Mouse (Mus musculus) kidney, postnatal 36 days (tissue): ENCODE data around the gene Ptn.

Experiments used
- DNase-seq, 2 experiments: peaks; one replicate each; pipeline ENCODE4 v3.0.0; 2021 to 2022; ENCODE audit warnings: mixed read lengths in 2 of 2

Gene Ptn

GRCm38 (mm10) chr6:36752887-36753286, 57.1 kb downstream of the Ptn start:
- DNase-seq = no peak

GRCm38 (mm10) chr6:36739811-36740210, 70.2 kb downstream of the Ptn start:
- no peak for DNase-seq

GRCm38 (mm10) chr6:36736763-36737162, 73.3 kb downstream of the Ptn start:
- no peak for DNase-seq

GRCm38 (mm10) chr6:36735622-36736021, 74.4 kb downstream of the Ptn start:
- DNase-seq = peak; percentile 14 to 33

- peak in 1 of 2 experiments; percentile 22 for DNase-seq
These were observed 80.2 kb downstream of the Ptn start for GRCm38 (mm10) chr6:36729811-36730210.

- DNase-seq = peak in 1 of 2 experiments; percentile 80
These were observed 81.9 kb downstream of the Ptn start for GRCm38 (mm10) chr6:36728079-36728478.

GRCm38 (mm10) chr6:36725509-36726160, 84.4 kb downstream of the Ptn start:
- peak in 1 of 2 experiments; percentile 29 for DNase-seq

- no peak for DNase-seq
These were observed 87.1 kb downstream of the Ptn start for GRCm38 (mm10) chr6:36722769-36723549.

GRCm38 (mm10) chr6:36713329-36713728, 96.7 kb downstream of the Ptn start:
- DNase-seq = no peak

- peak in 1 of 2 experiments; percentile 13 for DNase-seq
These were observed 114.5 kb downstream of the Ptn start for GRCm38 (mm10) chr6:36695481-36695880.

GRCm38 (mm10) chr6:36691497-36691896, 118.5 kb downstream of the Ptn start:
- DNase-seq = peak; percentile 49 to 61

GRCm38 (mm10) chr6:36690941-36691340, 119.1 kb downstream of the Ptn start:
- DNase-seq = no peak

GRCm38 (mm10) chr6:36676710-36677691, 133.0 kb downstream of the Ptn start:
- DNase-seq = peak; percentile 34 to 42

GRCm38 (mm10) chr6:36672399-36673221, 137.4 kb downstream of the Ptn start:
- DNase-seq = no peak

GRCm38 (mm10) chr6:36671274-36671673, 138.7 kb downstream of the Ptn start:
- no peak for DNase-seq
